Mouse (Mus musculus) kidney, postnatal 0 days (tissue): Measurements from ENCODE around the gene Sdc4. TPM values are rescaled to one million over a fixed set of nuclear protein-coding genes. Genes with fewer than 3 reads are reported as not detected.

Source experiments
- ATAC-seq: fragments of 200-750 bp; cut with Nextera tagmentation; replicated peaks from 2 replicates; pipeline ENCODE4 v1.8.0; 2017; ENCODE audit warnings: low read depth, moderate number of reproducible peaks, moderate TSS enrichment, moderate library complexity; ENCODE audit not compliant: low FRiP score
- DNase-seq: peaks from one replicate; pipeline ENCODE4 v3.0.0-alpha.2; 2016; ENCODE audit warnings: low spot score
- H3K27ac ChIP-seq: fragments of 300-500 bp; sonication (generic); 2 replicates; pipeline ENCODE4 v1.5.1; 2014; ENCODE audit warnings: mild to moderate bottlenecking
- H3K27me3 ChIP-seq: fragments of 300-500 bp; sonication (generic); 2 replicates; pipeline ENCODE4 v1.6.1; 2014; ENCODE audit warnings: low read length, mixed read lengths; ENCODE audit not compliant: insufficient read depth
- H3K36me3 ChIP-seq: fragments of 300-500 bp; sonication (generic); 2 replicates; pipeline ENCODE4 v1.6.1; 2014; ENCODE audit warnings: low read length, mixed read lengths; ENCODE audit not compliant: insufficient read depth
- H3K4me1 ChIP-seq: fragments of 300-500 bp; sonication (generic); replicated peaks from 2 replicates; pipeline ENCODE4 v1.6.1; 2014; ENCODE audit warnings: antibody characterized with exemption, low read length, mixed read lengths; ENCODE audit not compliant: insufficient read depth
- H3K4me2 ChIP-seq: fragments of 300-500 bp; sonication (generic); 2 replicates; pipeline ENCODE4 v1.6.1; 2014; ENCODE audit warnings: mild to moderate bottlenecking, low read length, moderate library complexity, mixed read lengths
- H3K4me3 ChIP-seq: fragments of 300-500 bp; sonication (generic); replicated peaks from 2 replicates; pipeline ENCODE4 v1.5.1; 2014; ENCODE audit warnings: low read depth, low read length
- H3K9ac ChIP-seq: fragments of 300-500 bp; sonication (generic); 2 replicates; pipeline ENCODE4 v1.6.1; 2014; ENCODE audit warnings: low read depth, low read length
- H3K9me3 ChIP-seq: fragments of 300-500 bp; sonication (generic); replicated peaks from 2 replicates; pipeline ENCODE4 v1.6.1; 2016; ENCODE audit warnings: low read length, inconsistent platforms, mixed read lengths
- CTCF ChIP-seq: IDR thresholded peaks from 2 replicates; pipeline ENCODE4 v1.5.1; 2016; ENCODE audit warnings: antibody characterized with exemption, low read depth, mild to moderate bottlenecking, moderate library complexity
- WGBS: fragments of 180-500 bp; shearing (Covaris S2); extraction: QIAGEN DNeasy Blood & Tissue Kit; methylation state at CpG from one replicate; pipeline ENCODE4 v1.1.7; 2014; 5-methylcytosine and 5-hydroxymethylcytosine counted together
- polyA plus RNA-seq: library from polyadenylated mRNA; unstranded; fragments of >200 nt; fragmentation: Nextera tagmentation; extraction: Ambion mirVana; gene quantifications from 2 replicates; pipeline ENCODE4 v1.2.1, GENCODE M21; 2015

Sdc4 gene
- polyA plus RNA-seq, 1 experiment from 2014 or later: 183 TPM

DNA sequence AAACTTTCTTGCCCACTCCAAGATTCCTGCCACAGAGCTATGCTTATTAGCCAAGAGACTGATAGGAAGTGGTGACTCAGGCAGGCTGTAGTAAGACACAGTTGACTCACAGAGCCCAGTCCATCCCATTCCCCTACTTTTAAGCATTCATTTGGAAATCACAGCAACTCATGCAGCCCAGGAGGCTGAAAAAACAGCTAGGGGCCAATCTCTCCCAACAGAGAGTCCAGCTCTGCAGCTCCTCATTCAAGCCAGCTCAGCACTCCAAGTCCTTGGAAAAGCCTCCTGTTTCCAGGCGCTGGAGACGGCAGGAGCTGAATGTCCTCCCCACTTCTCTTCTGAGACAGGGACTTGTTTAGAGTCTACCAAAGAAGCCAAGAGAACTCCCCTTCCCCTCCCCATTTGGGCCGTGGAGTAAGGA lies 4.7 kb downstream of the Sdc4 start:
- H3K9ac ChIP-seq: 0 out of 2 replicates have a peak overlapping the region, but pooled peaks have one; percentile 9

GRCm38 (mm10) chr2:164438257-164438656 lies 5.4 kb downstream of the Sdc4 start:
- H3K9me3 ChIP-seq: no peaks in the 10 kb centered on the region
- no peaks in the 10 kb centered on the region for H3K27me3 ChIP-seq
- H3K36me3 ChIP-seq: no peaks in the 10 kb centered on the region
- 0 out of 2 replicates have a peak overlapping the region, but pooled peaks have one; percentile 9 for H3K9ac ChIP-seq
- WGBS: 22% methylated on average over 8 of the region's 8 CpGs
- H3K27ac ChIP-seq: peak overlapping the region; percentile 93
- no peak overlapping the region for H3K4me3 ChIP-seq
- no peak for TF ChIP-seq CTCF
- ATAC-seq (no peak), DNase-seq (no peak)
- peak overlapping the region; percentile 63 for H3K4me2 ChIP-seq
- H3K4me1 ChIP-seq: peaks cover 48% of the 10 kb centered on the region

More for the DNA sequence above, 4.7 kb downstream of the Sdc4 start:
- Histone ChIP-seq H3K27ac (peak overlapping the region; percentile 93), H3K27me3 (no peaks in the 10 kb centered on the region), H3K36me3 (no peaks in the 10 kb centered on the region), H3K4me2 (peak overlapping the region; percentile 63), H3K9me3 (no peaks in the 10 kb centered on the region), H3K4me3 (no peak overlapping the region), H3K4me1 (peaks cover 41% of the 10 kb centered on the region)
- DNase-seq (no peak), ATAC-seq (no peak)
- WGBS: 59% methylated on average over 3 of the region's 3 CpGs
- TF ChIP-seq CTCF: no peak

DNA sequence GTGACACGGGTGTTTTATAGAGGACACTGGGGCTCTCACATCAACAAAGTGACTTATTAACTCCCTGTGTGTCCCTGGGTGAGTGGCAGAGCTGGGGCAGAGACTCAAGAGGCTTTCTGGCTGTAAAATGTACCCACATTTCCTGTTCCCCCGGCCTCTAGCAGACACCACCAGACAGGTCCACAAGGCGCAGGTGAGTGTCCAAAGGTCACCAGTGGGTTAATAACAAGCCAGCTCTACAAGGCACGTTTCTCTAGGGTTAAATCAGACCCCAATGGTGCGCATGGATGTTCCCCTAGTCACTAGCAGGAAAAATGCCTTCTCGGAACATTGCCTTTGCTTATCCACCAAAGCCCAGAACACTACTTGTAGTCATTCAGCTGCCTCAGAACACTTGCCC lies 6.0 kb downstream of the Sdc4 start:
- no peak for TF ChIP-seq CTCF
- DNase-seq (no peak), ATAC-seq (no peak)
- no peak overlapping the region for H3K4me3 ChIP-seq
- H3K36me3 ChIP-seq: no peaks in the 10 kb centered on the region
- peak overlapping the region; percentile 93 for H3K27ac ChIP-seq
- H3K4me2 ChIP-seq: peak overlapping the region; percentile 63
- H3K9ac ChIP-seq: peak overlapping the region; percentile 42; the same call in 1 of the 2 replicates
- H3K4me1 ChIP-seq: peaks cover 54% of the 10 kb centered on the region
- no peaks in the 10 kb centered on the region for H3K27me3 ChIP-seq
- no peaks in the 10 kb centered on the region for H3K9me3 ChIP-seq
- 18% methylated on average over 6 of the region's 6 CpGs for WGBS

DNA sequence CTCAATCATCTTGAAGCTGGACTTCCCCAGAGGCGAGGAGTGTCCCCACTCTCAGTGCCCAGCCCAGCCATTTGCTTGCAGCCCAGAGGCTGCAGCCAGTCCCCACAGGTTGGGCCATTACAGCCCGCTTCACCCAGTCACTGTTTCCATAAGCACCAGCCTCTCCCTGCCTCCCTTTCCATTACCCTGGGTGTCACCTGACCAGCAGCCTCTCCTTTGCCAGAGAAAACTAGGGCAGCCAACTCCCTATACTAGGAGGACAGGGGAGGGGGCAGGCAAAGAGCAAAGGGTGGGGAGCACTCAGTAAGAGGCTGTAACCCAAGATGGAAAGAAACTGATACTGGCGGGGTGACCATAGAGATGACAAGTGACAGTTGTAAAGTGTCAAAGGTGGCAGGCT lies 6.7 kb downstream of the Sdc4 start:
- peak overlapping the region; percentile 63 for H3K4me2 ChIP-seq
- no peak for TF ChIP-seq CTCF
- H3K9ac ChIP-seq: peak overlapping the region; percentile 52; the same call in 1 of the 2 replicates
- H3K27me3 ChIP-seq: no peaks in the 10 kb centered on the region
- peak; percentile 79 for DNase-seq
- H3K27ac ChIP-seq: peak overlapping the region; percentile 93
- no peak overlapping the region; the same call in 1 of the 2 replicates for H3K4me3 ChIP-seq
- peaks cover 61% of the 10 kb centered on the region for H3K4me1 ChIP-seq
- peak; percentile 45 for ATAC-seq
- WGBS: 35% methylated on average over 3 of the region's 3 CpGs
- H3K9me3 ChIP-seq: no peaks in the 10 kb centered on the region
- no peaks in the 10 kb centered on the region for H3K36me3 ChIP-seq

DNA sequence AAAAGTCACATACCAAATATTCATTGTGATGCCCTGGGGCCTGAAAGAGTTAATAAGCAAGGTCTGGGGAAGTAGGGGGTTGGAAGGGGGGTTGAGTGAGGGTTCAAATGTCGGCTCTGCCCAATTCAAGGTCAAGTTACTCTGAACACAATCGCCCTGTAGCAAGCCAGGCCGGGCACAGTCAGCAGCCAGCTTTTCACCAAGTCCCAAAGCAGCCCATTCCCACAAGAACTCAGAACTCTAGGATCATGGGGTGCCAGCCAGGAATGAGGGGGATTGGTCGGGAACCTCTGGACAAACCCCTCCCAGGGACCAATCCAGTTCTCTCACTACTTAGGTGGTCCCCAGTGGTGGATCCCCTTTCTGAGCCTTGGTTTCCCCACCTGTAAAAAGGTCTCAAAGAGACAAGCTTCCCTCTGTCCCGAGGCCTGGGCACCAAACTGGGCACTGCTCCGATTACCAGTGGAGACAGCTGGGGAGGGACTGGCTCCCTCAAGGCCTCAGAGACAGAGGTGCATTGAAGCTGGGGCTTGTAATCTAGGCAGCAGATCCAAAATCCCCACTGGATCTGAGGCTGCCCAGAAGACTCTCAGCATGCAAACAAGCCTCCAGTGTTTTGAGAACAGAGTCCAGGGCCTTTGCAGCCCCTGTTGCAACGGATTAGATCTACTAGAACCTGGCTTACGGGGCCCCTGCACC lies 7.3 kb downstream of the Sdc4 start:
- TF ChIP-seq CTCF: no peak
- Histone ChIP-seq H3K9me3 (no peaks in the 10 kb centered on the region), H3K36me3 (no peaks in the 10 kb centered on the region), H3K9ac (peak overlapping the region; percentile 52), H3K27me3 (no peaks in the 10 kb centered on the region), H3K4me3 (no peak overlapping the region), H3K4me1 (peaks cover 67% of the 10 kb centered on the region), H3K4me2 (peak overlapping the region; percentile 63), H3K27ac (peak overlapping the region; percentile 93)
- WGBS: 24% methylated on average over 8 of the region's 8 CpGs
- ATAC-seq (no peak), DNase-seq (no peak)

DNA sequence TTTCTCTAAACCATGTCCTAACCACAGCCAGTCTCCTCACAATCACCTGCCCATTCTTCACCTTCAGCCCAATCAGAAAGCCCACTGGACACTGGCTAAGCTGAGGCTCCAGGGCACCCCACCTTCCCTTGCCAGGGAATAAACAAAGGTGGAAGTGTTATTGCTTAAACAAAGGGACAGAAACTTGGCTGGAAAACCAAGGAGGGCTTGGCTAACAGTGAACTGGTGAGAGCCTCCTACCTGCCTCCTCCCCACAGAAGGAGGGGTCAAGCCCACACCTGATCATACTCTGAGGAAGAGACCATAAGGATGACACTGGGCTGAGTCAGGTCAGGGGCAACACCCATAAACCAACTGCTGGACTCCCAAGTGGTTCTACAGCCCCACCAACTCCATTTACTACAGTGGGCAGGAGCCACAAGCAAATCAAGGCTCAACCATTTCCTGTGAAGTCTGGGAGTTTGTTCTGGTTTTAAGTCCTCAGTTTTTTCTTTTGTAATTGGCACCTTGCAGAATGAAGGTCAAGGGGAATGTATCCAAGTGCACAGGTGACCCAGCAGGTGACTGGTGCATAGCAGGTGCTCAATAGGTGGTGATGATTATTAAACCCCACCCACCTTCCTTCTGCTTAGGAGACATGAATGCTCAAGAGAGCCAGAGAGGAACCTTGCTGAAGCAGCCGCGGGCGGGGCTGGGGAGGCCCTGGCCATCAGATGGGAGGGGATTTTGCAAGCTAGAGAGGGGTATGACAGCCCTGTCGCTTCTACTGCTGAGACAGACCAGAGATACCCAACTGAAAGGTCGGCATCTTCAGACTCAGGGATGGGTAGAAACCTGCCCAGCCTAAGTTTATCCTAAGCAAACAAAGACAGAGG lies 8.2 kb downstream of the Sdc4 start:
- TF ChIP-seq CTCF: no peak
- Histone ChIP-seq H3K4me3 (no peak overlapping the region), H3K27me3 (no peaks in the 10 kb centered on the region), H3K27ac (peak overlapping the region; percentile 93), H3K9ac (peak overlapping the region; percentile 27; the same call in 1 of the 2 replicates), H3K36me3 (no peaks in the 10 kb centered on the region), H3K9me3 (no peaks in the 10 kb centered on the region), H3K4me2 (peak overlapping the region; percentile 63), H3K4me1 (peaks cover 75% of the 10 kb centered on the region)
- 19% methylated on average over 5 of the region's 5 CpGs for WGBS
- DNase-seq (no peak), ATAC-seq (no peak)
